Mouse (Mus musculus): ENCODE measurements at regions not wholly inside any gene's neighbourhood (a gene's known extent, or its start where the extent isn't known, plus 50 kb on each side); places are given as distances from the start of the nearest gene placed in this dataset.

DNA sequence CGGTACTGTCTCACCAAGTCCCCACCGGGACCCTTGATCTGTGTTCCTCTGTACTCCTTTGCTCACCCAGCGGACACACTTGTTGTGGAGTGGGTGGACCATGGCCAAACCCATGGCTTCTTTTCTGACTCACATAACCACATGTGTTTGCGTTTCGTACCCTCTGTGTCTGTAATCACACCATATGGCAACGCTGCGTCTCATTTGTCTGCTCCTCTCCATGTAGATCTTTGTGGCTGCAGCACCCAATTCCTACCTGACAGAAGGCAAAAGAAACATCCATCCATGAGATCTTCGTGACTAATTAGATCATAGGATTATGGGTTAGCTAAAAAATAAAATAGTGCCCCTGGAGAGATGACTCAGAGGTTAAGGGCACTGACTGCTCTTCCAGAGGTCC lies 435.2 kb upstream of the Cd180 start:
- DNase-seq (ENCODE audit: low spot score) = peak; percentile 2

DNA sequence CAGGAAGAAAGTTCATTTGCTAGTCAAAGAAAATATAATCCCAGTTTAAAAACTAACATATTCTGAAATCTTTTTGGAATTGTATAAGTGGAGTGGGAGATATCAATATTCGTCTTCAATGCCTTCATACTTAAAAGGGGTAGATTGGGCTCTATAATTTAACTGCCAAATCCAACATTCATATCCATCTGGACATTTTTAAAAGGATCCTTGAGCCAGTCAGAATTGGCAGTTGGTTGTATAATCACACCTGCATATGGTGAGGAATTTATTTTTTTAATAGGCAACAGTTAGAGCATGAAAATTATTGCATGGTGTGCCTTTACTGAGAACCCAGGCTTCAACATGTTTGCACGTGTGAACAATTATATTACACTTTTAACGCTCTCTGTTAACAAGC lies 419.5 kb upstream of the Cd180 start:
- DNase-seq (ENCODE audit: low spot score) = no peak

DNA sequence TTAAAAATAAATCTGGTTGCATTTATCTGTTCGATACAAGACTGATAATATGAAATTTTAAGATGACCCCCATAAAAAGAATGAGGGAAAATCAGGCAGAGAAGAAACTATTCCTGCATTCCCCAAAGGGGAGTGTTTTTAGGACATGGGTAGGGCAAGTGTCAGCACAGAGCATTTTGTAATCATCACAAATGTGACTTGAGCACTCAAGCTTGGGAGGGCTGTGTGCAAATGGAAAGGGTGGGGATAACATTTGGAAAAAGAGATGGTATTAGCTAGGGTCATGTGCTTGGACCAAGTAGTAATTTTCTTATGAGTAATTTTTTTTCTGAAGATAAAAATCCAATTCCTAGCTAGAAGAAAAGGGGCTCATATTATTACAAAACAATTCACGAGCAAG lies 418.1 kb upstream of the Cd180 start:
- DNase-seq (ENCODE audit: low spot score) = no peak

DNA sequence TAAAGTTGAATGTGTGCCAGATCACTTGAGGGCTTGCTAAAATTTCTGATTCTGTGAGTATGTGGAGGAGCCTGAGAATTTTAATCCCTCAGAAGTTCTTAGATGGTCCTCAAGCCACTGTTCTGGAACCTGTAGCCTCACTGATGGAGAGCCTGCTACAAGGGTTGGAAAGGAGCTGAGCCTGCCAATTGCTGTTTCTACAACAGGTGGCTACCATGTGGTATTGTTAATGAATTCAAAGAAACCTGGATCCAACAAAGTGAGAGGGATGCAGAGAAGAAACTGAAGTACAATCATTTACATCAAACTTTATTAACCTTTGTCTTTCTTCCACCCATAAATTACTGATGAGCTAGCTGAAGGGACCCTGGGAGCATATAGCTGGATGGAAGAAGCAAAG lies 416.5 kb upstream of the Cd180 start:
- DNase-seq (ENCODE audit: low spot score) = no peak

DNA sequence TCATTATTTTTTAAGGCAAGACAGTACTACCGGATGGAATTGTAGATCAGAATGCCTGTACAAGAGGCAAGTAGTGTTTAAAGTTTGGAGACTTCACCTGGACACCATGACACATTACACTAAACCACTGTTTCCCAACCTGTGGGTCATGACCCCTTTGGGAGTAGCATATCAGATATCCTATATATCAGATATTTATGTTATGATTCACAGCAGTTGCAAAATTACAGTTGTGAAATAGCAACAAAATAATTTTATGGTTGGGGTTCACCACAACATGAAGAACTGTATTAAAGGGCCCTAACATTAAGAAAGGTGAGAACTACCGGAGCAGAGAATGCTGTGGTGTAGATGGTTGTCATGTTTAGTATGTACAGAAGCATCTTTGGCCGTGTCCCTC lies 413.2 kb upstream of the Cd180 start:
- DNase-seq (ENCODE audit: low spot score) = no peak

DNA sequence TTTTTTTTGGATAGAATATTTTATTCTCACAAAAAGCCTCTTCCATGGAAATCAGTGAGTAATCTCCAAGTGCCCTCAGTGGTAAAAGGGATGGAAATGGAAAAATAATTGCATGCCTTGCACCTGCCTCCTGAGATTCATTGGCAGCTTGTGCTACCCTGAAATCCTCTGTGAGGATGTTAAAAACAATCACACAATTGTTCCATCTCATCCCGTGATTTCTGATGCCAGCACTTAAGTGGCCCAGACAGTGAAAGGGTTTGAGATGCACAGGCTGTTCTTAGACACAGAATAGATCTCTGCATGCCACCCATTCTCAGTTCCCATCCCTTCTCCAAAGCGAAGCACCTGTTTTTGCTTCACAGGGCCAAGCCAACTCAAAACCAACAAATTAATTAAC lies 398.9 kb upstream of the Cd180 start:
- DNase-seq (ENCODE audit: low spot score) = no peak

DNA sequence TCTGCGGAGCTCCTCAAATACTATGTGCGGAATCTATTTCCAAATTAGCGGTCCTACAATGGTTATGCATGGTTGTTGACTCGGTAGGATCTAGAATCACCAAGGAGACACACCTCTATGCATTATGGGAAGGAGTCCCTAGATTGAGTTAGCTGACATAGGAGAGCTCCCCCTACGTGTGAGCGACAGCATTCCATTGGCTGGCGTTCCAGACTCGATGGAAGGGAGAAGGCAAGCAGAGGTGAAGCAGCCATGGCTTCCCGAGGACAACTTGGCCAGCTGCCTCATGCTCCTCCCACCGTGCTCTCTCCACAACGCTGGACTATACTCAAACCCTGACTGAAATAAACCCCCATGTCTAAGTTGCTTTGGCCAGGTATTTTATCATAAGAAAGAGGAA lies 398.3 kb upstream of the Cd180 start:
- DNase-seq (ENCODE audit: low spot score) = no peak

DNA sequence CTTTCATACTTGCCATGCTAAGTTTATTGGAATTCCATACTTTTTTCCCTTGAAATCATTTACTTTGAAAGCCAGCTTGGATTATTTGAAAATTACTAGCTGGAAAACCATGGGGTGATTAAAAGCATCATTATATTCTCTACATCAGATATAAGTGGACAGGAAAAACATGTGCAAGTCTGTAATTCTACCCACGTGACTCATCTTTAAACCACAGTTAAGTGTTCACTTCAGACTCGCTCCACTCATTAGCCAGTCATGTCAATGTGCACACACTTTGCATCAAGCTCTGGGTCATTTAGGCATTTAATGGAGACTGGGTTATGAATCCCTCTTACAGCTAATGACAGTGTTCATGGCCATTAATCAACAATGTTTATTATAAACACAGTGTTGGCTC lies 385.4 kb upstream of the Cd180 start:
- peak; percentile 28 for DNase-seq (ENCODE audit: low spot score)

DNA sequence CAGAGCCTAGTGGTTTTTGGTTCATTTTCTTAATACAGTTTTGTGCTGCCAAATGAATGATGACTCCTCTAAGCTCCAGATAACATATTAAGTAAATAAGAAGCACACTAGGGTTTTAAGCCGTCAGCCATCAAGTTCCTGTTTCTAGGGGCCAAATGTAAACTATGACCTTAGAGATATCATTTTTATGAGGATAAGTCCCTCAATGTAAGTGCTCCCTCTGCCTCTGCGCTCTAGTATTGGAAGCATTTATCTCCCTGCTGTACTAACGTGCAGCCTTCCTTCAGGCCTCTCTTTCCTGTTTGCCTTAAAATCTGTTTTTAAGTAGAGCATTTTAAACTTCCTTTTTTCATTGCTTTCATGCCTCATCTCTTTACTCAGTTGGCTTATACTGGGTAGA lies 381.3 kb upstream of the Cd180 start:
- no peak for DNase-seq (ENCODE audit: low spot score)

DNA sequence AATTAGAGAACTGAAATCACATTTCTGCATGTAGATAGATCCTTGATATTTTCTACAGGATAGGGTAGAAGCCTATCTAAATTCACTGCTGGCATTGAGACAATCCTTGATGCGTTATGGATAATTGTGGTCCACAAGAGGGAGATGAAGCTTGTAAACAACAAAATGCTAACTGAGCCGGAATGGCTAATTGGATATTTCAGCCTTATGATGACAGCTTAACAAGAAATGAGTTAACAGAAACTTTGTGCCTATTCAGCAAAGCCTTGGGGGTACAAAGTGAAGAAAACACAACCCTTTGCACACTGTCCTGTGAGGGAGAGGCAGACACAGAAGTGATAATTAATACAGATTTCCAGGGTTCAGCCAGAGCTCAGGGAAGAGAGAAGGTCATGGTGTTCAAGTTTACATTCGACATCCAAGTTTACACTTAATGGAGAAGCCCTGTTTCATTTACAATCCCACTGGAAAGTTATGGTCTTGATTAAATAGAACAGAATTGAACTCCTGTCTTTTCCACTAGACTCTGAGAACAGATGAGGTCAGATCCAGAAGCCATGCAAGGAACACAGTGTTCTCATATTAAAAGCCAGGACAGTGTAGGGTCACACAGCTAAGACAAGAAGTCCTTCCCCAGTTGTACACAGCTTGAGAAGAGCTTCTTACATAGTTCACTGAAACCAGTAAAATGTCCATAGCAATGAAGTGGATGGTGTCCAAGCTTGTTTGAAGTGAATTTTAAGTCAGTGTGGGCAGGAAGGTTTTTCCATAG lies 377.3 kb upstream of the Cd180 start:
- DNase-seq (ENCODE audit: low spot score) = peak; percentile 73

DNA sequence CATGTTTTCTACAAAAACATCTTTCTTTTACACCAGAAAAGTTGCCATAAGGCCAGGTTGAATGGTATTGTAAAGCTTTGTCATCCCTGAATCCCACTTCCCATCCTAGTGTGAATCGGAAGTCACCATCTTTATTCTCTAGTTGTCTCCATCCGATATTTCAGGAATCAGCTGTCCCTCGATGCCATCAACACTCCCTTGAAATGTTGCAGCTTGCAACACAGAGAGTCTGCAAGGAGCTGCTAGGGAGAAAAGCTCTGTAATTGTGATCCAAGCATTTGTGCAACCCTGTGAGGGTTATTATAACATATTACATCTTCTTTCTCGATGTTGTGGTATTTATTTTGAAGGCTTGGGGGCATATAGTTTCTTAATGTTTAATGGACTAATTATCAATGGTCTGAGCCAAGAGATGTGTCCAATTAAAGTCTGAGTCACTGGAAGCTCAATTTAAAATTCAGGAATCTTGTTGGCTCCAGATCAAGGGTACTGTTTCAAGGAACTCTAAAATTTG lies 374.4 kb upstream of the Cd180 start:
- no peak for DNase-seq (ENCODE audit: low spot score)

DNA sequence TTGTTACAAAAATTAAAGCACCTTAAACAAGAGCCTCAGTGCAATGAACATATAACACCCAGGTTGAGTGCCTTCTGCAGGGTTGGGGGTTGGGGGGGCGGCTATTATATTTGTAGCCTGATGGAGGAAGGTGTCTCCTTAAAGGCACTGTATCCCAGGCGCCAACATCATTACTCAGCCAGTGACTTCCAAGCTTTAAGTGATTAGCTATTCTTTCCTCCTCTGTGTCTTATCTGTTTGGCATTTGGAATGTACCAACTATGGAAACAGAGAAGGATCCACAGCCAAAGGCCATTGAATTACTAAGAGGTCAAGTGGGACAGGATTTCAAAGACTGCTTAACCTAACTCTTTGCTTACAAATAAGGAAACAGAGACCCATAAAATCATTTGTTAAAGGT lies 373.9 kb upstream of the Cd180 start:
- DNase-seq (ENCODE audit: low spot score) = no peak

DNA sequence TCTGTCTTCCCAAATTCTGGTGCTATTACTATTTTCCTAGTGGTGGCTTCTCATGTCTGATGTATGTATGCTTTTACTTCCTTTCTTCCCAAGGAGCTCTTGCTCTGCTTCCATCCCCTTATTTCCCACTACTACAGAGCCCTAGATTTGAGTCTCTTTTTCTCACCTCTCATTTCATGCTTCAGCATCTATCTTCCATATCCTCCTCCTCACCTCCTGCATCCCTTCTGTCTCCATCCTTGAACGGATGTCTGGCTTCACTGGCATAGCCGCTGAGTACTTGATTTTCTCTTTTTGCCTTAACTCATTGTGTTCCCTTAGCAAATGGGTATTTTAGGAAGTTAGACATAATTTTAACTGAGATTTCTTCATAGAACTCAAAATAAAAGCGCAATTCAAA lies 369.5 kb upstream of the Cd180 start:
- DNase-seq (ENCODE audit: low spot score) = no peak

DNA sequence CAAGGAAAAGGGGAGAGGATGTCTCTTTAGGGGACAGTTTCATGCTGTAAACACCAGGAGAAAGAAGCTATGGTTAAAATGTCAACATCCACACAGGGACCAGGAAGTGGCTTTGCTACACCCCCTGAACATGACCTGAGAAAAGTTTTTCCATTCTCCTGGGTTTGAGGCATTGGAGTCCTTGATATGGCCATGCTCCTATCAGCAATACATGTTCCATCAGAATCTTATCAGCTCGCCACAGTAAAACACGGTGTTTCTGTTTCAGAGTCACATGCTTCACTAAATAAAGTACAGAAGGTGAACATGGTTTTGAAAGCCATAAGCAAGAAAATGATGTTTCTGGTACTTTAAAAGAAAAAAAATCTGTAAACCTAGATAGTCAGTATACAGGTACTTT lies 367.4 kb upstream of the Cd180 start:
- DNase-seq (ENCODE audit: low spot score) = no peak

DNA sequence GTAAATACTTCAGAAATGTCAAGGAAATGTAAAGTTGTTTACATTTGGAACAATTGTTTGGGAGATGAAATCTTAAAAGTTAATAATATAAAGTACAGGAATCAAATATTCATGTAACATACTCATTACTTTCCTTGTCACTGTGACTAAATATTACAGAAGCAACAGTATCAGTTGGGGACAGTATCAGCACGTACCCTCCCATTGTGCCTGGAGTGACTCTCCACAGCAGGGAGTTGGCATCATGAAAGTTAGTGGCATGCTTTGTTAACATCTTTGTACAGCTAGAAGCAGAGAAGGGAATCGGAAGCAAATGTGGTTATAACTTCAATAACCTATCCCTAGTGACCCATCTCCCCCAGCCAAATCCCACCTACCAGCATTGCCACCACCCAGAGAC lies 366.8 kb upstream of the Cd180 start:
- no peak for DNase-seq (ENCODE audit: low spot score)

DNA sequence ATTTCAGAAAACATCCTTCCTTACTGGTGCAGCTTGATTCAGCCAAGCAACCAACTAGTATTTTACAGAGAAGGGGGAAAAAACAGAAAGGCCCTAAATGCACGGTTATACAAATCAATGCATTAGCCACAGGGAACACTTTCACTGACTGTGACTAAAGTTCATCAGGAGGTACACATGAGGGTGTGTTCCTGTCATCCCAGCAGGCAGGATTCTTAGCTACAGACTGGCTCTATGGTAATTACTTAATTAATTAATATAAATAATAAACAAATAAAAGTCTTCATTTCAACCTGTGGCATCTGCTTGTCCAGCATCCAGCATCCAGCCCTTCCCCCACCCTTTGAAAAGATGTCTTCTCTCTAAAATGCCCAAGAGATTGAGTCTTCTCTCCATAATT lies 359.7 kb upstream of the Cd180 start:
- DNase-seq (ENCODE audit: low spot score) = no peak

DNA sequence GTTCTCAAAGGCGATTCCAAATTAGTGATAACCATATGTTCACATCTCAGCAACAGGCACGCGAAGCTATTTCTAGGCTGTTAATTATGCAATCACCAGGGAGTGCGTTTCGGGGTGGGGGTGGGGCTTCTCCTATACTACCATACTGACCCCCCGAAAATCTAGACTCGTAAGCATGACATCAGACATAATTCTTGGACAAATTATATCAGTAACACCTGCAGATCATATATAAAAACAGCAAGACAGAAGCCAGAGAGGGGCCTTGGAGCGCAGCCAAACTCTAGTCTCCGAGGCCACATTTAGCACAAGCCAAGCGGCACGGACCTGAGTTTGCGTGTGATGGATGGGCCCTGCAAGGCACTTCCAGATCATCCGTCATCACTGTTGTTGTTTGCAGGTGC lies 359.2 kb upstream of the Cd180 start:
- no peak for DNase-seq (ENCODE audit: low spot score)

DNA sequence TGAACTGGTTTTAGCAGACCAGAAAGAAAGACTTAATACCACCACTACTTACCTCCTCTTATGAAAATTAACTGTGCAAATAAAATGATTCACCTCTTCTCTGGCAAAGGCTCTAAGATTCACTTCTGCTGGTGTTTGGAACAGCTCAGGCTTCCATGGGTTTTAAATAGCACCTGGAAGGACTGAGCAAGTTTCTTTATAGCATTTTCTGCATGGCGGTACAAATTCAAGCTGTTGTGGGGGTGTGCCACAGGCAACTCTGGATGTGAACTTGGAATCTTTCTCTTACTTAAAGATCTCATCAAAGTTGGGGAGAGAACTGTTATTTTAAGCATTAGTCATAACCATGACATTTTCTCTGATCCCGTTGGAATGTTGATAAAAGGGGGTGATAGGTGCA lies 350.1 kb upstream of the Cd180 start:
- DNase-seq (ENCODE audit: low spot score) = no peak

DNA sequence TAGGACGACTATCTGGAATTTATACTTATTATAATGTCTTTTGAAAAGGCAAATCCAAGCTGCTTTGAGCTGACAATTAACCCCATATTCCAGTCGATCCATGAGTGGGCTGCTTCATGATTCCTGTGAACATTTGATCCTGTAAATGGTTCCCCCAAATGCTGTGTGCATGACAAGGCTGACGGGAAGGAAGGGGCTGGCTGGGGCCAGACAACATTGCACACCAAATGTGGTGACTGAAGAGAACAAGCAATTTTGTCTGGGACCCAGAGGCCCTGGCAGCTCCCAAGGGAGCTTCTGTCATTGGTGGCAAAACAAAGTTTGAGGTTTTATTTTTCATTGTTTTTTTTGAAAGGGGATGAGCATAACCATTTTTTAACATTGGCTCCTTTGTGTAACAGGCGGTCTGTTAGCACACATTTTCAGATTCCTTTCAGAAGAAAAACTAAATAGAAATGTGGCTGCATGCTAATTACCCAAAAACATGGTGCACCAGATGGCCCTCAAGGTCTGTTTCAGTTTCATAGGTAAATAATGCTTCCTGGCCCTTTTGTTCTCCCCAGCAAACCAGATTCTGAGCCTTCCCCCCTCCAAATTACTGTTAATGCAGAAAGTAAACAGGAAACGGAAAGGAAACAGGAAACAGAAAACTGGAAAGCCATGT lies 348.6 kb upstream of the Cd180 start:
- DNase-seq (ENCODE audit: low spot score) = no peak

DNA sequence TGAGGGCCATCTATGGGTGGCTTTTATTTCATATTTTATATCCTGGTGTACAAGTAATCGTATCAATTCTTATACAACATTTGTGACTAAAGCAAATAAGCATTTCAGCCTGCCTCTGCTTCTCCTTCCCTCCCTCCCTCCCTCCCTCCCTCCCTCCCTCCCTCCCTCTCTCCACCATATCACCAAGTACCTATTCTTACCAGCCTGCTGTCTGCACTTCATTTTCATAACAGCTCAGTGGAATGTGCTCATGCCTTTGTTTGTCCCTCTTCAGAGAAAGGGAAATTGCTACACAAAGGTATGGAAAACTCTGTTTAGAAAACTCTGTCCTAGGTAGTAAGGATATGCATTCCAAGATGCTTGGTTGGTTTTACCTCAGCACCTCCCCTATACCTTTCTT lies 343.9 kb upstream of the Cd180 start:
- DNase-seq (ENCODE audit: low spot score) = no peak

DNA sequence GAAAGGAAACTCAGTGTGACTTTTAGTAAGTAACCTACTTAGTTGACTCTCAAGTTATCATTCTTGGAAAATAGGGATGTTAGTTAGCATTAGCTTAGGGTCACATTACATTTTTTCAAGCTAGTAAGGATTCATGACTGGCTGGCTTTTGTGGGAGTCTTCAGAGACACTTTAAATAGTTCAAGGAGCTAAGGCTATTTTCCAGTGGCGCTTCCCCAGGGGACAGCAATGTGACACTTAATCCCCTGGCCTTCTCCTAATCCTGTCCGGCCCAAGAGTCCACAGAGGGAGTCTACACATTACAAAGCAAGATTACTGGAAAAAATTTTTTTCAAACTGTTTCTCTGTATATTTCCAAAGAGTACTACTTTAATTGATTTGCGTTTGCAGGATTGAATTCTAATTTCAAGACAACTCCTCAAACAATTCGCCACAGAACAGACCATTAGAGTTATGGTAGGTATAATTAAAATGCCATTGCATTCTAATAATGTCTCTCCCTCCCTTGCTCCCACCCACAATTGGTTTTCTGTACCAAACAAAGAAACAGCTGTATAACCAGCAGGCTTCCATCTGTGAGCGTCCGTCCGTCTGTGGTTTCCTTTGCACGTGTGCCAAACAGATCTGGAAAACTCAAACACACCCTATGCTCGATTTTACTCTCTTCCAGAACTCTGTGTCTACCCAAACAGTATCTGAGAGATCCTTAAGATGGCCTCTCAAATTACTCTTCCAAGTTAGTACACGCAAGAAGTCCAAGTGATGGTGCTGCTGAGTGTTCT lies 341.1 kb upstream of the Cd180 start:
- DNase-seq (ENCODE audit: low spot score) = no peak

DNA sequence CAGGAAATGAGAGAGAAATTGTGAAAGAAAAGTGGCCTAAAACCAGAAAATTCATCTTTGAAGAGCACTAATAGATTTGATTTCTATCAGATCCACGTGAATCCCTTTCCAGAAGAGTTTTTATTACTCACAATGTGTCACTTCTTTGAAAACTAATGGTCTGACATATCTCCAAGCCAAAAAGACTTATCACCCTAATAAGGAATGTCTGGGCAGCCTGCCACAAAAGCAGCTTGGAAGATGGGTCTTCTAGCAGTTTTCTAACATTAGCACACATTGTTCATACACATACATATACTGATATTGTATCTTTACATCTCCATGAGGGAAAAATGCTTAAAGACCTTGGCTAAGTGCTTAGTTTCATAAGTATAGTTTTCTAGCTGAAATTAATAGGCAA lies 337.8 kb upstream of the Cd180 start:
- DNase-seq (ENCODE audit: low spot score) = no peak

DNA sequence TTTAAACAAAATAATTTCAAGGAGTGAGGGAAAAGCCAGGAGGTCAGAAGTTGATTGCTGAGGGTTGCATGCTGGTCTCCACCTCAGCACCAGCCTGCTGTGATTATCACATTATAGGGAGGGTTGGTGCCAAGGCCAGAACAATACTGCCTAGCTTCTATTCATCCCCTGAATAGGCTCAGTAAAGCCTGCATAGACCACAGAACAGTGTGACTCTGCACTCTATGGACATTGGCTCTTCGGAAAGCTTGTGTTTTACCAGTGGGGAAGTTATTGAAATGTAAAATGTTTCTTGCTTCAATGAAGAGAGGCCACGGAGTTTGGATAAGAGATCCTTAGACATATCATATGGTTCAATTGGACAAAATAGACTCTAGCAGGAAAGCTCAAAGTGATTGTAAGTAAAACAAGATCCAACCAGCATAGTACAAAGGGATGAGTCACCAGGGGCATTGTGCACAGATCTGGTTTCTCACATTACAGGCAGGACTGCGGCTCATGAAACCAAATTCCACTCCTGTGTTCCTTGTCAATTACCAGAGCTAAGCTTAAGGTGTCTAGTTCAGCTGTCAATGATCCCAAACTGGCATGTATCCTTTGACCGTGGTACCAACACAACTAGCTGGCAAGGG lies 320.8 kb upstream of the Cd180 start:
- no peak for DNase-seq (ENCODE audit: low spot score)
